Comparison of ENCODE assay signal across 14 mouse cellular contexts in genomic region chr3:51361066-51361465, GRCm38 (mm10). TPM values are rescaled to one million over a fixed set of nuclear protein-coding genes. Genes with fewer than 3 reads are reported as not detected.
DNase-seq lines count a peak whose midpoint lies in the region; ATAC-seq and TF ChIP-seq lines count a peak whose summit lies in the region.
"Had no signal": no experiment of that assay in that cellular context is flagged by ENCODE, and none has a peak within 500 bp of the region (broad histone marks: within the 10 kb centered on the region; RNA-seq: fewer than 3 reads in every experiment).

No protein-coding gene starts in this region.

- H3K27ac ChIP-seq in kidney, embryonic 15.5 days, result no peak overlapping the region
- H3K27ac ChIP-seq in MEL (ENCODE audit: control insufficient read depth, low read depth, low read length), result no peak overlapping the region
- no peak overlapping the region for H3K27ac ChIP-seq in liver, embryonic 11.5 days (ENCODE audit: low read depth, low read length)
- H3K27ac ChIP-seq: left cerebral cortex, adult 2 months had no signal

- DNase-seq in kidney, adult 9 months, result no peak
- DNase-seq in MEL (ENCODE audit: low read depth, low spot score), result peak; percentile 53
- peak; percentile 66 for DNase-seq in embryo, embryonic 10.5 days (ENCODE audit: low spot score)
- no peak for DNase-seq in liver, embryonic 11.5 days (ENCODE audit: low spot score)
- DNase-seq in left cerebral cortex, postnatal 10 days (ENCODE audit: extremely low spot score in 1 of 2, low spot score in 2 of 2), result no peak
- no peak for DNase-seq in right cerebral cortex, postnatal 4 days
- DNase-seq: gastrocnemius, postnatal 25 days; kidney, postnatal 25 days; lung, postnatal 4 days had no signal

- no peak overlapping the region for H3K4me3 ChIP-seq in kidney, embryonic 15.5 days (replicated peaks)
- H3K4me3 ChIP-seq in MEL (ENCODE audit: control insufficient read depth in 1 of 2, insufficient read depth in 1 of 2, low read depth in 2 of 2, low read length in 2 of 2), result no peak overlapping the region
- no peak overlapping the region for H3K4me3 ChIP-seq in liver, embryonic 11.5 days (ENCODE audit: low read depth, low read length)
- H3K4me3 ChIP-seq: left cerebral cortex, adult 2 months had no signal

- peaks cover 38% of the 10 kb centered on the region for H3K4me1 ChIP-seq in kidney, embryonic 15.5 days
- H3K4me1 ChIP-seq in MEL (ENCODE audit: control insufficient read depth in 1 of 2, insufficient read depth in 2 of 2, low read length in 2 of 2), result peaks cover 0 to 18% of the 10 kb centered on the region in 2 experiments; a peak in 2 of 4 replicates
- peaks cover 21% of the 10 kb centered on the region for H3K4me1 ChIP-seq in liver, embryonic 11.5 days (replicated peaks; ENCODE audit: control insufficient read depth, insufficient read depth, low read length)

- no peaks in the 10 kb centered on the region for H3K9me3 ChIP-seq in kidney, embryonic 15.5 days (replicated peaks)
- no peaks in the 10 kb centered on the region for H3K9me3 ChIP-seq in MEL (replicated peaks; ENCODE audit: insufficient read depth, low read length)
- no peaks in the 10 kb centered on the region for H3K9me3 ChIP-seq in liver, embryonic 11.5 days (ENCODE audit: control insufficient read depth, low read length)

- intact Hi-C loops in left cerebral cortex, postnatal 10 days (cut with DNase I), result no loop called here

- no peak for TF ChIP-seq CTCF in MEL (IDR thresholded peaks at IDR 0.05 in 2 of 3, conservative IDR thresholded peaks at IDR 0.05 in 1 of 3; ENCODE audit: control insufficient read depth in 1 of 3, insufficient read depth in 1 of 3, low read depth in 2 of 3, low read length in 3 of 3, poor library complexity in 1 of 3, severe bottlenecking in 1 of 3)

- WGBS in kidney, embryonic 15.5 days, result 25% methylated on average over 9 of the region's 9 CpGs
- 33% methylated on average over 9 of the region's 9 CpGs for WGBS in liver, embryonic 11.5 days

- peaks cover 15% of the 10 kb centered on the region for H3K27me3 ChIP-seq in kidney, embryonic 15.5 days
- H3K27me3 ChIP-seq in MEL (ENCODE audit: control insufficient read depth in 1 of 2, insufficient read depth in 2 of 2, low read length in 2 of 2), result no peaks in the 10 kb centered on the region
- H3K27me3 ChIP-seq in liver, embryonic 11.5 days (replicated peaks; ENCODE audit: control insufficient read depth, insufficient read depth, low read length), result peaks cover 3% of the 10 kb centered on the region; the same call in 1 of the 2 replicates
- H3K27me3 ChIP-seq: CH12.LX had no signal

- TF ChIP-seq POLR2A in MEL (IDR thresholded peaks at IDR 0.05; ENCODE audit: control insufficient read depth in 1 of 2, insufficient read depth in 1 of 2, low read depth in 1 of 2, low read length in 2 of 2, poor library complexity in 1 of 2), result no peak

- no peaks in the 10 kb centered on the region; the same call in 1 of the 2 replicates for H3K79me2 ChIP-seq in MEL (ENCODE audit: control insufficient read depth, insufficient read depth, low read length, poor library complexity)

- TF ChIP-seq RAD21 in MEL (IDR thresholded peaks at IDR 0.05; ENCODE audit: low read depth, low read length), result no peak

- H3K4me2 ChIP-seq in kidney, embryonic 15.5 days, result peak overlapping the region; percentile 36
- peak overlapping the region; percentile 21; the same call in 1 of the 2 replicates for H3K4me2 ChIP-seq in liver, embryonic 11.5 days

- TF ChIP-seq EP300 in MEL (IDR thresholded peaks at IDR 0.05; ENCODE audit: low read depth in 1 of 2, low read length in 2 of 2), result no peak

- ATAC-seq in kidney, embryonic 15.5 days (replicated peaks; ENCODE audit: low FRiP score), result 0 out of 2 replicates have a peak, but pooled peaks have one; percentile 19
- no peak for ATAC-seq in liver, embryonic 11.5 days (replicated peaks; ENCODE audit: low FRiP score)
- ATAC-seq: forebrain, embryonic 16.5 days; midbrain, embryonic 16.5 days had no signal

- no peaks in the 10 kb centered on the region for H3K36me3 ChIP-seq in kidney, embryonic 15.5 days
- peaks cover 0 to 10% of the 10 kb centered on the region in 2 experiments; a peak in 2 of 4 replicates for H3K36me3 ChIP-seq in MEL (ENCODE audit: control insufficient read depth in 1 of 2, insufficient read depth in 2 of 2, low read length in 2 of 2)
- no peaks in the 10 kb centered on the region for H3K36me3 ChIP-seq in liver, embryonic 11.5 days (ENCODE audit: control insufficient read depth, insufficient read depth, low read length)

- H3K9ac ChIP-seq in kidney, embryonic 15.5 days, result no peak overlapping the region
- H3K9ac ChIP-seq in MEL (ENCODE audit: control insufficient read depth, low read depth, low read length, poor library complexity, severe bottlenecking), result no peak overlapping the region
- no peak overlapping the region for H3K9ac ChIP-seq in liver, embryonic 11.5 days (ENCODE audit: low read depth, low read length)

TF ChIP-seq in MEL, 35 proteins besides CTCF, POLR2A, EP300 and RAD21:
- no peak for TF ChIP-seq BHLHE40 (IDR thresholded peaks at IDR 0.05; ENCODE audit: borderline replicate concordance, low read depth, low read length)
- TF ChIP-seq USF1 (IDR thresholded peaks at IDR 0.05; ENCODE audit: low read depth, low read length), result no peak
- no peak for TF ChIP-seq NRF1 (IDR thresholded peaks at IDR 0.05; ENCODE audit: insufficient read depth, low read depth, low read length, poor library complexity, severe bottlenecking)
- no peak for TF ChIP-seq MYC (IDR thresholded peaks at IDR 0.05; ENCODE audit: low read depth, low read length)

RNA-seq across cellular contexts. Expression of gene Elf2, which starts 20.6 kb away (rescaled TPM):
- polyA plus RNA-seq in kidney, embryonic 15.5 days (2015; fragmentation: Nextera tagmentation; extraction: Ambion mirVana), result 58.2 and 73.7 TPM in 2 replicates
- 46.5 and 50.2 TPM in 2 replicates for total RNA-seq in MEL (2012; rRNA removed)
- polyA plus RNA-seq in MEL (2012; ENCODE audit: insufficient read depth in 1 of 2, insufficient read length in 2 of 2, low read depth in 1 of 2, low replicate concordance in 2 of 2, missing spikeins in 1 of 2), result 10 to 100 TPM; 38.0 to 53.3 TPM
- 36.5 and 37.9 TPM in 2 replicates for polyA plus RNA-seq in liver, embryonic 11.5 days (2014; fragmentation: Nextera tagmentation; extraction: Ambion mirVana)
- total RNA-seq in left cerebral cortex, postnatal 10 days (2021), result 10 to 100 TPM; 24.6 to 26.5 TPM

RNA-seq across cellular contexts. Expression of gene Mgarp, which starts 35.5 kb away (rescaled TPM):
- polyA plus RNA-seq in kidney, embryonic 15.5 days (2015; fragmentation: Nextera tagmentation; extraction: Ambion mirVana), result 5.3 and 11.4 TPM in 2 replicates
- total RNA-seq in MEL (2012; rRNA removed), result 0.65 and 2.0 TPM in 2 replicates
- polyA plus RNA-seq in MEL (2012; ENCODE audit: insufficient read depth in 1 of 2, insufficient read length in 2 of 2, low read depth in 1 of 2, low replicate concordance in 2 of 2, missing spikeins in 1 of 2), result 1 to 10 TPM in 1 of 2 experiments, not detected in 1; 5.2 TPM
- polyA plus RNA-seq in liver, embryonic 11.5 days (2014; fragmentation: Nextera tagmentation; extraction: Ambion mirVana), result 4.6 and 5.2 TPM in 2 replicates
- total RNA-seq in left cerebral cortex, postnatal 10 days (2021), result not detected
- total RNA-seq: CH12.LX; gastrocnemius, postnatal 25 days; left cerebral cortex, adult 2 months had no signal

RNA-seq across cellular contexts. Expression of gene Ndufc1, which starts 47.7 kb away (rescaled TPM):
- polyA plus RNA-seq in kidney, embryonic 15.5 days (2015; fragmentation: Nextera tagmentation; extraction: Ambion mirVana), result 771 and 842 TPM in 2 replicates
- total RNA-seq in MEL (2012; rRNA removed), result 207 and 214 TPM in 2 replicates
- polyA plus RNA-seq in MEL (2012; ENCODE audit: insufficient read depth in 1 of 2, insufficient read length in 2 of 2, low read depth in 1 of 2, low replicate concordance in 2 of 2, missing spikeins in 1 of 2), result 100 to 1,000 TPM in 1 of 2 experiments, not detected in 1; 115 TPM
- 692 and 701 TPM in 2 replicates for polyA plus RNA-seq in liver, embryonic 11.5 days (2014; fragmentation: Nextera tagmentation; extraction: Ambion mirVana)
- 100 to 1,000 TPM; 341 to 350 TPM for total RNA-seq in left cerebral cortex, postnatal 10 days (2021)

RNA-seq across cellular contexts. Expression of gene Naa15, which starts 53.9 kb away (rescaled TPM):
- polyA plus RNA-seq in kidney, embryonic 15.5 days (2015; fragmentation: Nextera tagmentation; extraction: Ambion mirVana), result 52.3 and 54.6 TPM in 2 replicates
- total RNA-seq in MEL (2012; rRNA removed), result 36.6 and 43.4 TPM in 2 replicates
- polyA plus RNA-seq in MEL (2012; ENCODE audit: insufficient read depth in 1 of 2, insufficient read length in 2 of 2, low read depth in 1 of 2, low replicate concordance in 2 of 2, missing spikeins in 1 of 2), result 100 to 1,000 TPM in 1 of 2 experiments, 10 to 100 TPM in 1; 61.6 to 558 TPM
- 48.4 and 50.6 TPM in 2 replicates for polyA plus RNA-seq in liver, embryonic 11.5 days (2014; fragmentation: Nextera tagmentation; extraction: Ambion mirVana)
- total RNA-seq in left cerebral cortex, postnatal 10 days (2021), result 10 to 100 TPM; 48.0 to 56.5 TPM

Comparison
In these comparisons a context has a peak if more than half of its experiments do, and no peak if none do; other contexts are left out.
1. DNase-seq: peak in MEL (single experiment) and embryo, embryonic 10.5 days (single experiment); none in kidney, adult 9 months (single experiment), liver, embryonic 11.5 days (single experiment), left cerebral cortex, postnatal 10 days (0 of 2) and right cerebral cortex, postnatal 4 days (single experiment).